Mouse (Mus musculus) ovary, postnatal 14 days (tissue): ENCODE results near the gene Ndel1.

Experiments used
- DNase-seq: peaks from one replicate; pipeline ENCODE4 v3.0.0; 2022; ENCODE audit warnings: low spot score

The Ndel1 gene

GRCm38 (mm10) chr11:68892233-68892832 is 20.7 kb upstream of the Ndel1 start:
- no peak for DNase-seq

- DNase-seq, result no peak
These were observed 20.2 kb upstream of the Ndel1 start for GRCm38 (mm10) chr11:68891823-68892222.

GRCm38 (mm10) chr11:68890625-68891024 is 19.0 kb upstream of the Ndel1 start:
- no peak for DNase-seq

- no peak for DNase-seq
These were observed 17.0 kb upstream of the Ndel1 start for GRCm38 (mm10) chr11:68888653-68889052.

GRCm38 (mm10) chr11:68888253-68888652 is 16.6 kb upstream of the Ndel1 start, which contains the start of gene Rnf222:
Rnf222 (plus strand) TSS chr11:68888553.
- no peak for DNase-seq

- no peak for DNase-seq
These were observed 14.4 kb upstream of the Ndel1 start for GRCm38 (mm10) chr11:68886091-68886490.

GRCm38 (mm10) chr11:68884368-68884767 is 12.7 kb upstream of the Ndel1 start:
- no peak for DNase-seq

GRCm38 (mm10) chr11:68883843-68884242 is 12.2 kb upstream of the Ndel1 start:
- no peak for DNase-seq

GRCm38 (mm10) chr11:68882107-68882506 is 10.4 kb upstream of the Ndel1 start:
- no peak for DNase-seq

- no peak for DNase-seq
These were observed 7.2 kb upstream of the Ndel1 start for GRCm38 (mm10) chr11:68878811-68879210.

GRCm38 (mm10) chr11:68874841-68875240 is 3.2 kb upstream of the Ndel1 start:
- peak; percentile 55 for DNase-seq

GRCm38 (mm10) chr11:68871277-68871676 is 381 bp downstream of the Ndel1 start:
- no peak for DNase-seq

- DNase-seq, result peak; percentile 54
These were observed 7.0 kb downstream of the Ndel1 start for GRCm38 (mm10) chr11:68864544-68865189.

- no peak for DNase-seq
These were observed 8.0 kb downstream of the Ndel1 start for GRCm38 (mm10) chr11:68863631-68864091.

GRCm38 (mm10) chr11:68862260-68862659 is 9.4 kb downstream of the Ndel1 start:
- DNase-seq, result no peak

- DNase-seq, result no peak
These were observed 11.6 kb downstream of the Ndel1 start for GRCm38 (mm10) chr11:68859943-68860593.

GRCm38 (mm10) chr11:68857329-68857728 is 14.3 kb downstream of the Ndel1 start:
- no peak for DNase-seq

GRCm38 (mm10) chr11:68854621-68855020 is 17.0 kb downstream of the Ndel1 start:
- no peak for DNase-seq

- DNase-seq, result no peak
These were observed 17.9 kb downstream of the Ndel1 start for GRCm38 (mm10) chr11:68853611-68854401.

GRCm38 (mm10) chr11:68852932-68853409 is 18.7 kb downstream of the Ndel1 start:
- DNase-seq, result peak; percentile 100

GRCm38 (mm10) chr11:68852486-68852901 is 19.2 kb downstream of the Ndel1 start:
- DNase-seq, result peak; percentile 58
